Mouse (Mus musculus): ENCODE data around the gene Gnptg.
"Not testable (repeated sequence)": the region's sequence is repeated elsewhere in the genome, so short reads cannot be mapped to it uniquely, and the experiment has no call there.

The Gnptg gene

GRCm38 (mm10) chr17:25243131-25243780, 3.3 kb upstream of the Gnptg start:
- DNase-seq: no peak

GRCm38 (mm10) chr17:25235635-25236034, 4.3 kb downstream of the Gnptg start:
- no peak for DNase-seq

GRCm38 (mm10) chr17:25231621-25232020, 8.3 kb downstream of the Gnptg start:
- DNase-seq: not testable (repeated sequence)

GRCm38 (mm10) chr17:25230700-25231099, 9.2 kb downstream of the Gnptg start:
- no peak for DNase-seq

GRCm38 (mm10) chr17:25230014-25230655, 9.8 kb downstream of the Gnptg start:
- not testable (repeated sequence) for DNase-seq

GRCm38 (mm10) chr17:25227991-25228390, 11.9 kb downstream of the Gnptg start:
- no peak for DNase-seq

GRCm38 (mm10) chr17:25225659-25226058, 14.3 kb downstream of the Gnptg start:
- DNase-seq: peak; percentile 85

- DNase-seq: peak; percentile 75
Measured at GRCm38 (mm10) chr17:25224586-25225222, 15.2 kb downstream of the Gnptg start.

GRCm38 (mm10) chr17:25222951-25223601, 16.8 kb downstream of the Gnptg start:
- DNase-seq: peak; percentile 76

GRCm38 (mm10) chr17:25222504-25222940, 17.4 kb downstream of the Gnptg start:
- peak; percentile 30 for DNase-seq

- DNase-seq: peak; percentile 94
Measured at GRCm38 (mm10) chr17:25221821-25222503, 18.0 kb downstream of the Gnptg start.

GRCm38 (mm10) chr17:25220746-25221145, 19.2 kb downstream of the Gnptg start:
- no peak for DNase-seq

GRCm38 (mm10) chr17:25219492-25220295, 20.2 kb downstream of the Gnptg start:
- no peak for DNase-seq

GRCm38 (mm10) chr17:25218967-25219366, 21.0 kb downstream of the Gnptg start:
- no peak for DNase-seq

GRCm38 (mm10) chr17:25215431-25215830, 24.5 kb downstream of the Gnptg start:
- no peak for DNase-seq

GRCm38 (mm10) chr17:25211705-25212104, 28.2 kb downstream of the Gnptg start:
- no peak for DNase-seq

GRCm38 (mm10) chr17:25210680-25211466, 29.1 kb downstream of the Gnptg start:
- DNase-seq: no peak

- DNase-seq: no peak
Measured at GRCm38 (mm10) chr17:25210006-25210405, 29.9 kb downstream of the Gnptg start.

- no peak for DNase-seq
Measured at GRCm38 (mm10) chr17:25202401-25202800, 37.5 kb downstream of the Gnptg start.

- DNase-seq: no peak
Measured at GRCm38 (mm10) chr17:25189091-25189490, 50.8 kb downstream of the Gnptg start.
